Mouse (Mus musculus) ES-E14 (cell line): ENCODE data around the gene Sphk2. TPM values are rescaled to one million over a fixed set of nuclear protein-coding genes. Genes with fewer than 3 reads are reported as not detected.

ENCODE experiments used
- DNase-seq: peaks from one replicate; pipeline ENCODE4 v3.0.0-alpha.2; 2013; ENCODE audit warnings: low read depth, low spot score
- H3K27ac ChIP-seq: 2 replicates; pipeline ENCODE4 v1.5.1; 2012; ENCODE audit warnings: low read depth, mild to moderate bottlenecking, low read length, moderate library complexity, mixed read lengths; ENCODE audit not compliant: poor library complexity, insufficient read depth, severe bottlenecking
- H3K36me3 ChIP-seq: 2 replicates; pipeline ENCODE4 v1.6.1; 2012; ENCODE audit warnings: mild to moderate bottlenecking, low read length, moderate library complexity, mixed read lengths; ENCODE audit not compliant: control insufficient read depth, poor library complexity, insufficient read depth, severe bottlenecking
- H3K4me1 ChIP-seq, 2 experiments: fragments of 150-350 bp in 1 of 2; sonication (generic) in 1 of 2; 2 replicates each; pipeline ENCODE4 v1.6.1; 2012; ENCODE audit warnings: low read length in 2 of 2, mild to moderate bottlenecking in 1 of 2, mixed read lengths in 1 of 2; ENCODE audit not compliant: control insufficient read depth in 2 of 2, insufficient read depth in 2 of 2, poor library complexity in 1 of 2
- H3K4me3 ChIP-seq, 2 experiments: fragments of 150-350 bp in 1 of 2; sonication (generic) in 1 of 2; 2 replicates each; pipeline ENCODE4 v1.5.1; 2012; ENCODE audit warnings: low read length in 2 of 2, low read depth in 1 of 2, mild to moderate bottlenecking in 1 of 2, mixed read lengths in 1 of 2; ENCODE audit not compliant: insufficient read depth in 1 of 2, poor library complexity in 1 of 2, severe bottlenecking in 1 of 2
- H3K9ac ChIP-seq: 2 replicates; pipeline ENCODE4 v1.6.1; 2012; ENCODE audit warnings: low read depth, mild to moderate bottlenecking, low read length, mixed read lengths; ENCODE audit not compliant: poor library complexity, insufficient read depth, severe bottlenecking
- H3K9me3 ChIP-seq: fragments of 150-350 bp; sonication (generic); 2 replicates; pipeline ENCODE4 v1.6.1; 2012; ENCODE audit warnings: low read depth, mild to moderate bottlenecking, low read length; ENCODE audit not compliant: control insufficient read depth, insufficient read depth
- CHD2 ChIP-seq: IDR thresholded peaks from 2 replicates; pipeline ENCODE4 v1.6.1; 2014; ENCODE audit warnings: mild to moderate bottlenecking, low read depth, low read length, inconsistent platforms
- HCFC1 ChIP-seq: IDR thresholded peaks from 2 replicates; pipeline ENCODE4 v1.6.1; 2012; ENCODE audit warnings: low read length, inconsistent platforms, borderline replicate concordance; ENCODE audit not compliant: insufficient read depth
- MAFK ChIP-seq: IDR thresholded peaks from 2 replicates; pipeline ENCODE4 v1.6.1; 2014; ENCODE audit warnings: mild to moderate bottlenecking, low read depth, low read length, inconsistent platforms; ENCODE audit not compliant: insufficient read depth
- ZC3H11A ChIP-seq: IDR thresholded peaks from 2 replicates; pipeline ENCODE4 v1.6.1; 2012; ENCODE audit warnings: low read depth, mild to moderate bottlenecking, inconsistent platforms, low read length, borderline replicate concordance
- ZNF384 ChIP-seq: IDR thresholded peaks from 2 replicates; pipeline ENCODE4 v1.6.1; 2012; ENCODE audit warnings: low read depth, low read length, inconsistent platforms
- in situ Hi-C, 2 experiments: fragments of 600-800 bp; cut with MboI; formaldehyde crosslinking; loops; one replicate each; pipeline ENCODE4 v1.15.1; 2025; ENCODE audit warnings: low sequenced_read_pairs in 2 of 2, inconsistent platforms in 1 of 2; ENCODE audit not compliant: unreplicated experiment in 2 of 2
- total RNA-seq: library from RNA; depleted of rRNA; stranded (reverse); fragments of 300-350 nt; gene quantifications from 2 replicates; pipeline ENCODE4 v1.2.3, GENCODE M21; 2012

The Sphk2 gene
- total RNA-seq, 1 experiment, result 21.5 TPM

GRCm38 (mm10) chr7:45683396-45684050 is 34.3 kb downstream of the Sphk2 start, which contains the start of gene Ntn5:
TSS of gene Ntn5 (plus strand) at chr7:45684022.
- Histone ChIP-seq H3K4me1 (peaks cover 0 to 11% of the 10 kb centered on the region in 2 experiments; a peak in 1 of 4 replicates), H3K27ac (no peak within 1 kb of the TSS), H3K9ac (peak within 1 kb of the TSS; percentile 52; the same call in 1 of the 2 replicates), H3K4me3 (peak within 1 kb of the TSS in 1 of 2 experiments; percentile 36; a peak in 1 of 4 replicates), H3K9me3 (no peaks in the 10 kb centered on the region), H3K36me3 (no peaks in the 10 kb centered on the region)
- in situ Hi-C loops, result no loop called here
- TF ChIP-seq ZNF384, result no peak
- no peak for TF ChIP-seq CHD2
- no peak for TF ChIP-seq MAFK
- TF ChIP-seq ZC3H11A, result no peak
- no peak for DNase-seq

DNA sequence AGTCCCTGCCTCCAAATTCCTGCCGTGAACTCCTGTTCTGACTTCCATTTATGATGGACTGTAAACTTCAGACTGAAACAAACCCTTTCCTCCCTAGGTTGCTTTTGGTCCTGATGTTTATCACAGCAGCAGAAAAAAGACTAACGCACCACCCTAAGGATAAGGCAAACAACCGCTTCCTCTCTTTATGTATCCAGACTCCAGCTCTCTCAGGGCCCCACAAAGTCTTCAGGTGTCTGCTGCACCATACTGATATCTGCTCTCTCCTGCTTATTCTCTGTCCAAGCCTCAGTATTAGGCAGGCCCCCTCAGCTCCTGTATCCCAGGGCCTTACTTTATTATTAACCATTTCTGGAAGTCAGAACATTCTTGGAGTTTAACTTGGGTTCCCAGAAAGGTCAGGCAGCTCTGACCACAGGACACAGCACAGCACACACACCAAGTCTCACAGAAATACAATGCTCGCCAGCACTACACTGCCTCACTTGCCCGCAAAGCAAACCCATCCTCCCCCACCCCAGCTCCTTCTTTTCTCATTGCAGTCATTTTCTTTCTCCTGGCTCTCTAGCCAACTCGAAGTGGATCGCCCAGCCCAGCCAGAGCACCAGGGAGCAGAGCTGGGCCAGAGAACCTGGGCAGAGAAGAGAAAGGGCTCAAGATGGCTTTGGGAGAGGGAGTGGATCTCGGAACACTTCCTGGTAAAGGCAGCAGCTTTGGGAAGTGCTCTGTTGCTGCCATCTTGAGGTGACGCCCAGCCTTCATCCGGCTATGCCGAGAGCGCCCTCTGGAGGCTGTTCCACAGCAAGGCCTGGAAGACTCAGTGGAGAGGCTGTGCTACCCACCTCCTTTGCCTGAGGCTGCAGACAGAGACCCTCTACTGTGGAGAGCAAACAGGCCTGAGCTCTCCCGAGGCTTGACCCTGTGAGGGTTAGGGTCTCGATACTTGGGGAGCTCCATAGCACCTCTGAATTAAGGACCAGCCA is 35.4 kb downstream of the Sphk2 start:
- peak overlapping the region; percentile 11 to 15; a peak in 1 of 4 replicates for H3K4me3 ChIP-seq
- peak overlapping the region; percentile 62 for H3K27ac ChIP-seq
- no peaks in the 10 kb centered on the region for H3K9me3 ChIP-seq
- DNase-seq, result peak; percentile 92
- peaks cover 0 to 11% of the 10 kb centered on the region in 2 experiments; a peak in 1 of 4 replicates for H3K4me1 ChIP-seq
- TF ChIP-seq CHD2 (no peak), MAFK (no peak), ZC3H11A (peak; percentile 73; the same call in 1 of the 2 replicates), HCFC1 (peak; percentile 43; the same call in 1 of the 2 replicates), ZNF384 (no peak)
- peak overlapping the region; percentile 76 for H3K9ac ChIP-seq
- in situ Hi-C loops, result no loop called here
- no peaks in the 10 kb centered on the region; the same call in 1 of the 2 replicates for H3K36me3 ChIP-seq

DNA sequence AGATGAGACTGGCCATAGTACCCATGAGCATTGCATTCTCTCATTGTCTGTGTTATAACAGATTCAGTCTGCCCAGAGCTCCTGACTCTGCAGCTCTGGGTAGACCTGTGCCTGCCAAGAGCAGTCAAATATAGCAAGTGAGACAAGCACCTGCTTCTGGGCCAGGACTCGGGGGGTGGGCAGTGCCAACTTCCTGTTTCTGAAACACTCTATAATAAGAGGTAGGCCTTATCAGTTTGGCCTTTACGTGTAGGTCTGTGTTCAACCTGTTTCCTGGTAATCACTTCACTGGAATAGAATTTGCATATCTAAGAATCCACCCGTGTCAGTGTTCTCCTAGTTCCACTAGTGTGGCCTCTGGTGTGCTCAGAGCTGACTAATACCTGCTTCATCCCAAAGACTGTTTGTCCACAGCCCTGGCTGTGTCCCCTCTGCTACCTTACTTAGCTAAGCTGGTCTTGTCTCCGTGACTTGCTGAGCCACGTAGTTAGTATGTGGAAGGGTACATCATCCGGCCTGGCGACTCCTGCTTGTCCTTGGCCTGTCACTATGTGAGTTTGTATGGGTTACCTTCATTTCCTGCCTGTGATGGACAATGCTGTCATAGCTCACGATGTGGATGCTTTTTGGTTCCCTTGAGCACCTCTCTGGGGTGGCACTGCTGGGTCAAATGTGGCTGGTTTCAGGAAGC is 36.6 kb downstream of the Sphk2 start:
- Histone ChIP-seq H3K4me3 (no peak overlapping the region), H3K9me3 (no peaks in the 10 kb centered on the region), H3K36me3 (peaks cover 3% of the 10 kb centered on the region; the same call in 1 of the 2 replicates), H3K27ac (no peak overlapping the region), H3K9ac (no peak overlapping the region), H3K4me1 (peaks cover 0 to 9% of the 10 kb centered on the region in 2 experiments; a peak in 1 of 4 replicates)
- in situ Hi-C loops, result no loop called here
- no peak for DNase-seq
- TF ChIP-seq ZNF384 (no peak), CHD2 (no peak), ZC3H11A (no peak), MAFK (no peak), HCFC1 (no peak)

GRCm38 (mm10) chr7:45679966-45680621 is 37.7 kb downstream of the Sphk2 start:
- DNase-seq, result no peak
- no peak overlapping the region for H3K9ac ChIP-seq
- H3K4me3 ChIP-seq, result no peak overlapping the region
- peaks cover 3% of the 10 kb centered on the region; the same call in 1 of the 2 replicates for H3K36me3 ChIP-seq
- in situ Hi-C loops, result no loop called here
- H3K9me3 ChIP-seq, result no peaks in the 10 kb centered on the region
- TF ChIP-seq MAFK (no peak), CHD2 (no peak), ZC3H11A (no peak), ZNF384 (no peak), HCFC1 (no peak)
- no peak overlapping the region for H3K27ac ChIP-seq
- H3K4me1 ChIP-seq, result peaks cover 0 to 9% of the 10 kb centered on the region in 2 experiments; a peak in 1 of 4 replicates
